Mouse (Mus musculus) heart, postnatal 0 days (tissue): ENCODE measurements at regions not wholly inside any gene's neighbourhood (a gene's known extent, or its start where the extent isn't known, plus 50 kb on each side); places are given as distances from the start of the nearest gene placed in this dataset.

Source experiments
- CTCF ChIP-seq: IDR thresholded peaks from 2 replicates; pipeline ENCODE4 v1.5.1; 2016; ENCODE audit warnings: antibody characterized with exemption, control low read depth, low read depth
- EP300 ChIP-seq: IDR thresholded peaks from 2 replicates; pipeline ENCODE4 v1.6.1; 2016; ENCODE audit warnings: antibody characterized with exemption, low read depth

GRCm38 (mm10) chr13:101182387-101182786 lies 349.2 kb upstream of the Slc30a5 start:
- TF ChIP-seq CTCF = no peak
- no peak for TF ChIP-seq EP300
